In the genomic region with DNA sequence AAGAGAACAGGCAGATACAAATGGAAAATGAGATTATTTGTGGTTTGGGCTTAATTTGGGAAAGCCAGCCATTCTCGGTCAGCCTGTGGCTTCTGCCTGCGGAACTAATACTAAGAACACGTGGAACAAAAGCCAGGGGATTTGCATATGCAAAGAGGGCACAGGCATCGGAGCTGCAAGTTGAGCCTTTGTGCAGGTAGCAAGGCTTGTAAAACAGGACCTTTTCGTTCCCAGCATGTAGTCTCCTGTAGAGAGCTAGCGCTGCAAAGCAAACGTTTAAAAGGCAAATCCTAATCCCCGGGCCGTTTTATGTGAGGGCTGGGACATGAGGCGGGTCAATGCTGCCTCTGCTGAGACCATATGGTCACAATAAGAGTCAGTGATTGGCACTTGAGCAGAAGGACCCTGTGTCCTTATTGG, we compare ENCODE assay signal across 8 mouse cellular contexts. TPM values are rescaled to one million over a fixed set of nuclear protein-coding genes. Genes with fewer than 3 reads are reported as not detected.
DNase-seq lines count a peak whose midpoint lies in the region; ATAC-seq and TF ChIP-seq lines count a peak whose summit lies in the region.

No protein-coding gene starts in this region.

- H3K36me3 ChIP-seq in forebrain, embryonic 15.5 days = peaks cover 29% of the 10 kb centered on the region
- peaks cover 10% of the 10 kb centered on the region; the same call in 1 of the 2 replicates for H3K36me3 ChIP-seq in kidney, postnatal 0 days (ENCODE audit: insufficient read depth, low read length)
- H3K36me3 ChIP-seq in midbrain, embryonic 13.5 days = peaks cover 30% of the 10 kb centered on the region
- H3K36me3 ChIP-seq in stomach, postnatal 0 days (ENCODE audit: control insufficient read depth, insufficient read depth, low read length) = peaks cover 4% of the 10 kb centered on the region; the same call in 1 of the 2 replicates

- peak; percentile 43; the same call in 1 of the 2 replicates for ATAC-seq in frontal cortex, adult (ENCODE audit: low TSS enrichment)
- peak; percentile 17 for ATAC-seq in Patski
- peak; percentile 6; the same call in 1 of the 2 replicates for ATAC-seq in forebrain, embryonic 15.5 days (replicated peaks)
- 0 out of 2 replicates have a peak, but pooled peaks have one; percentile 26 for ATAC-seq in kidney, postnatal 0 days (replicated peaks; ENCODE audit: low FRiP score, low read depth)
- peak; percentile 41 for ATAC-seq in midbrain, embryonic 13.5 days
- ATAC-seq in stomach, postnatal 0 days (ENCODE audit: low FRiP score, low TSS enrichment) = peak; percentile 46; the same call in 1 of the 2 replicates

- CTCF ChIA-PET in Patski (lab: Charles Lee) = no interaction called here

- H3K27ac ChIP-seq in forebrain, embryonic 15.5 days (replicated peaks) = peak overlapping the region; percentile 85
- H3K27ac ChIP-seq in kidney, postnatal 0 days = peak overlapping the region; percentile 81
- H3K27ac ChIP-seq in midbrain, embryonic 13.5 days = peak overlapping the region; percentile 93
- peak overlapping the region; percentile 85 for H3K27ac ChIP-seq in stomach, postnatal 0 days (replicated peaks)

- POLR2A ChIA-PET in Patski (lab: Charles Lee) = no interaction called here

- H3K4me2 ChIP-seq in forebrain, embryonic 15.5 days (replicated peaks) = peak overlapping the region; percentile 69
- peak overlapping the region; percentile 93 for H3K4me2 ChIP-seq in kidney, postnatal 0 days (ENCODE audit: low read length)
- peak overlapping the region; percentile 63 for H3K4me2 ChIP-seq in midbrain, embryonic 13.5 days (replicated peaks)
- peak overlapping the region; percentile 84 for H3K4me2 ChIP-seq in stomach, postnatal 0 days (replicated peaks; ENCODE audit: low read depth)

- H3K27me3 ChIP-seq in Patski = no peaks in the 10 kb centered on the region
- no peaks in the 10 kb centered on the region for H3K27me3 ChIP-seq in forebrain, embryonic 15.5 days
- H3K27me3 ChIP-seq in kidney, postnatal 0 days (ENCODE audit: insufficient read depth, low read length) = no peaks in the 10 kb centered on the region
- no peaks in the 10 kb centered on the region for H3K27me3 ChIP-seq in midbrain, embryonic 13.5 days
- no peaks in the 10 kb centered on the region for H3K27me3 ChIP-seq in stomach, postnatal 0 days (ENCODE audit: control insufficient read depth, insufficient read depth, low read length)

- no peak for DNase-seq in frontal cortex, postnatal 25 days (ENCODE audit: low spot score in 2 of 2)
- DNase-seq in Patski (ENCODE audit: low read depth, low spot score) = no peak
- peak; percentile 47 for DNase-seq in kidney, postnatal 0 days (ENCODE audit: low spot score)
- peak; percentile 37 for DNase-seq in stomach, postnatal 0 days (ENCODE audit: low spot score)
- DNase-seq in urinary bladder, postnatal 36 days (ENCODE audit: low spot score in 2 of 2) = no peak

- no peak for TF ChIP-seq CTCF in Patski (IDR thresholded peaks at IDR 0.05)
- no peak for TF ChIP-seq CTCF in kidney, postnatal 0 days (IDR thresholded peaks at IDR 0.05; ENCODE audit: low read depth)
- no peak for TF ChIP-seq CTCF in stomach, postnatal 0 days (IDR thresholded peaks at IDR 0.05; ENCODE audit: low read depth)

- in situ Hi-C loops in Patski (cut with MboI; ENCODE audit: low pct_unique_long_range_greater_than_20kb) = no loop called here

- under 1% methylated on average over 10 of the region's 10 CpGs for WGBS in forebrain, embryonic 15.5 days
- WGBS in kidney, postnatal 0 days = under 1% methylated on average over 10 of the region's 10 CpGs
- WGBS in midbrain, embryonic 13.5 days = under 1% methylated on average over 10 of the region's 10 CpGs
- WGBS in stomach, postnatal 0 days = 0% methylated on average over 10 of the region's 10 CpGs

- no peak for TF ChIP-seq EP300 in stomach, postnatal 0 days (optimal IDR thresholded peaks at IDR 0.05)

- peaks cover 21% of the 10 kb centered on the region for H3K4me1 ChIP-seq in forebrain, embryonic 15.5 days
- H3K4me1 ChIP-seq in kidney, postnatal 0 days (replicated peaks; ENCODE audit: insufficient read depth, low read length) = peaks cover 6% of the 10 kb centered on the region; the same call in 1 of the 2 replicates
- H3K4me1 ChIP-seq in midbrain, embryonic 13.5 days (replicated peaks) = peaks cover 22% of the 10 kb centered on the region
- H3K4me1 ChIP-seq in stomach, postnatal 0 days (replicated peaks; ENCODE audit: control insufficient read depth, insufficient read depth) = peaks cover 7% of the 10 kb centered on the region

- H3K9me3 ChIP-seq in forebrain, embryonic 15.5 days = no peaks in the 10 kb centered on the region
- H3K9me3 ChIP-seq in kidney, postnatal 0 days (replicated peaks; ENCODE audit: low read length) = no peaks in the 10 kb centered on the region
- no peaks in the 10 kb centered on the region for H3K9me3 ChIP-seq in midbrain, embryonic 13.5 days
- H3K9me3 ChIP-seq in stomach, postnatal 0 days (ENCODE audit: control insufficient read depth, low read length) = no peaks in the 10 kb centered on the region

- H3K4me3 ChIP-seq in forebrain, embryonic 15.5 days = peak overlapping the region; percentile 54
- H3K4me3 ChIP-seq in kidney, postnatal 0 days (replicated peaks; ENCODE audit: low read depth, low read length) = peak overlapping the region; percentile 77
- peak overlapping the region; percentile 72 for H3K4me3 ChIP-seq in midbrain, embryonic 13.5 days (replicated peaks)
- H3K4me3 ChIP-seq in stomach, postnatal 0 days (ENCODE audit: low read depth, low read length) = peak overlapping the region; percentile 71

- H3K9ac ChIP-seq in forebrain, embryonic 15.5 days (replicated peaks) = peak overlapping the region; percentile 64
- H3K9ac ChIP-seq in kidney, postnatal 0 days (ENCODE audit: low read depth, low read length) = peak overlapping the region; percentile 82
- peak overlapping the region; percentile 77 for H3K9ac ChIP-seq in midbrain, embryonic 13.5 days (replicated peaks)
- H3K9ac ChIP-seq in stomach, postnatal 0 days (ENCODE audit: low read length) = peak overlapping the region; percentile 78

RNA-seq across cellular contexts. Expression of a gene that starts 0.6 kb away (rescaled TPM):
- polyA plus RNA-seq in Patski (2021) = 3.2 TPM
- 11.3 and 11.5 TPM in 2 replicates for polyA plus RNA-seq in forebrain, embryonic 15.5 days (2015; fragmentation: Nextera tagmentation; extraction: Ambion mirVana)
- polyA plus RNA-seq in kidney, postnatal 0 days (2015; fragmentation: Nextera tagmentation; extraction: Ambion mirVana) = 1.8 and 2.1 TPM in 2 replicates
- polyA plus RNA-seq in midbrain, embryonic 13.5 days (2015; fragmentation: Nextera tagmentation; extraction: Ambion mirVana) = 10.3 and 11.1 TPM in 2 replicates
- polyA plus RNA-seq in stomach, postnatal 0 days (2015; fragmentation: Nextera tagmentation; extraction: Ambion mirVana) = 1.2 TPM in 2 replicates

RNA-seq across cellular contexts. Expression of a gene that starts 16.7 kb away (rescaled TPM):
- polyA plus RNA-seq in Patski (2021) = 8.7 TPM
- polyA plus RNA-seq in forebrain, embryonic 15.5 days (2015; fragmentation: Nextera tagmentation; extraction: Ambion mirVana) = 15.8 and 17.9 TPM in 2 replicates
- 7.8 and 9.3 TPM in 2 replicates for polyA plus RNA-seq in kidney, postnatal 0 days (2015; fragmentation: Nextera tagmentation; extraction: Ambion mirVana)
- 16.4 and 17.7 TPM in 2 replicates for polyA plus RNA-seq in midbrain, embryonic 13.5 days (2015; fragmentation: Nextera tagmentation; extraction: Ambion mirVana)
- 4.2 and 4.6 TPM in 2 replicates for polyA plus RNA-seq in stomach, postnatal 0 days (2015; fragmentation: Nextera tagmentation; extraction: Ambion mirVana)

RNA-seq across cellular contexts. Expression of a gene that starts 18.4 kb away (rescaled TPM):
- 0.06 TPM for polyA plus RNA-seq in Patski (2021)
- polyA plus RNA-seq in forebrain, embryonic 15.5 days (2015; fragmentation: Nextera tagmentation; extraction: Ambion mirVana) = 0.88 and 1.0 TPM in 2 replicates
- polyA plus RNA-seq in kidney, postnatal 0 days (2015; fragmentation: Nextera tagmentation; extraction: Ambion mirVana) = 0.75 and 1.2 TPM in 2 replicates
- 0.35 and 1.1 TPM in 2 replicates for polyA plus RNA-seq in midbrain, embryonic 13.5 days (2015; fragmentation: Nextera tagmentation; extraction: Ambion mirVana)
- polyA plus RNA-seq in stomach, postnatal 0 days (2015; fragmentation: Nextera tagmentation; extraction: Ambion mirVana) = 2.0 and 2.1 TPM in 2 replicates

RNA-seq across cellular contexts. Expression of a gene that starts 44.3 kb away (rescaled TPM):
- polyA plus RNA-seq in Patski (2021) = 1.1 TPM
- 0.25 and 0.27 TPM in 2 replicates for polyA plus RNA-seq in forebrain, embryonic 15.5 days (2015; fragmentation: Nextera tagmentation; extraction: Ambion mirVana)
- 0.08 TPM in 1 of 2 replicates, not detected in the other for polyA plus RNA-seq in kidney, postnatal 0 days (2015; fragmentation: Nextera tagmentation; extraction: Ambion mirVana)
- polyA plus RNA-seq in midbrain, embryonic 13.5 days (2015; fragmentation: Nextera tagmentation; extraction: Ambion mirVana) = 0.46 TPM in 1 of 2 replicates, not detected in the other
- not detected in 2 replicates for polyA plus RNA-seq in stomach, postnatal 0 days (2015; fragmentation: Nextera tagmentation; extraction: Ambion mirVana)

RNA-seq across cellular contexts. Expression of a gene that starts 56.9 kb away (rescaled TPM):
- not detected for polyA plus RNA-seq in Patski (2021)
- not detected in 2 replicates for polyA plus RNA-seq in forebrain, embryonic 15.5 days (2015; fragmentation: Nextera tagmentation; extraction: Ambion mirVana)
- polyA plus RNA-seq in kidney, postnatal 0 days (2015; fragmentation: Nextera tagmentation; extraction: Ambion mirVana) = not detected in 2 replicates
- 0.04 TPM in 1 of 2 replicates, not detected in the other for polyA plus RNA-seq in midbrain, embryonic 13.5 days (2015; fragmentation: Nextera tagmentation; extraction: Ambion mirVana)
- 0.02 TPM in 1 of 2 replicates, not detected in the other for polyA plus RNA-seq in stomach, postnatal 0 days (2015; fragmentation: Nextera tagmentation; extraction: Ambion mirVana)

Comparison
In these comparisons a context has a peak if more than half of its experiments do, and no peak if none do; other contexts are left out.
1. DNase-seq: peak in kidney, postnatal 0 days (single experiment) and stomach, postnatal 0 days (single experiment); none in frontal cortex, postnatal 25 days (0 of 2), Patski (single experiment) and urinary bladder, postnatal 36 days (0 of 2).
2. Peak in every context shown above with its lines, with median percentiles within 50 percentile points of each other: ATAC-seq, H3K27ac ChIP-seq, H3K4me2 ChIP-seq, H3K4me3 ChIP-seq and H3K9ac ChIP-seq.